Mouse (Mus musculus) liver, embryonic 18 days (tissue): ENCODE measurements around the gene Gm4070. TPM values are rescaled to one million over a fixed set of nuclear protein-coding genes. Genes with fewer than 3 reads are reported as not detected.

Experiments
- polyA plus RNA-seq: library from polyadenylated mRNA; depleted of rRNA; stranded (reverse); fragments of >200 nt; gene quantifications from 2 replicates; pipeline ENCODE4 v1.2.3, GENCODE M21; 2012; rRNA removed

Gene Gm4070
- polyA plus RNA-seq, result 2.1 and 3.1 TPM in 2 replicates

GRCm38 (mm10) chr7:105953812-105954211, at the start of gene Gm4070:
Gene Gm4070, minus strand, starts transcription at chr7:105953967.

Other genes starting within 250 kb of the Gm4070 start
- gene Ilk, start 217.4 kb downstream of the Gm4070 start, polyA plus RNA-seq, result 82.6 and 85.8 TPM in 2 replicates
- gene Rrp8, start 216.6 kb downstream of the Gm4070 start, polyA plus RNA-seq, result 6.2 and 7.0 TPM in 2 replicates
- gene Taf10, start 209.6 kb downstream of the Gm4070 start, polyA plus RNA-seq, result 138 and 148 TPM in 2 replicates
- gene Tpp1, start 201.7 kb downstream of the Gm4070 start, polyA plus RNA-seq, result 50.3 and 54.7 TPM in 2 replicates
- gene Dchs1, start 166.3 kb downstream of the Gm4070 start, polyA plus RNA-seq, result 0.85 and 1.2 TPM in 2 replicates
- gene Mrpl17, start 142.9 kb downstream of the Gm4070 start, polyA plus RNA-seq, result 182 and 196 TPM in 2 replicates